Mouse (Mus musculus): ENCODE measurements around the gene Ckb. TPM values are rescaled to one million over a fixed set of nuclear protein-coding genes. Genes with fewer than 3 reads are reported as not detected.
"Not testable (repeated sequence)": the region's sequence is repeated elsewhere in the genome, so short reads cannot be mapped to it uniquely, and the experiment has no call there.

The Ckb gene
- polyA plus RNA-seq, 1 experiment from 2014 or later: 266 TPM

DNA sequence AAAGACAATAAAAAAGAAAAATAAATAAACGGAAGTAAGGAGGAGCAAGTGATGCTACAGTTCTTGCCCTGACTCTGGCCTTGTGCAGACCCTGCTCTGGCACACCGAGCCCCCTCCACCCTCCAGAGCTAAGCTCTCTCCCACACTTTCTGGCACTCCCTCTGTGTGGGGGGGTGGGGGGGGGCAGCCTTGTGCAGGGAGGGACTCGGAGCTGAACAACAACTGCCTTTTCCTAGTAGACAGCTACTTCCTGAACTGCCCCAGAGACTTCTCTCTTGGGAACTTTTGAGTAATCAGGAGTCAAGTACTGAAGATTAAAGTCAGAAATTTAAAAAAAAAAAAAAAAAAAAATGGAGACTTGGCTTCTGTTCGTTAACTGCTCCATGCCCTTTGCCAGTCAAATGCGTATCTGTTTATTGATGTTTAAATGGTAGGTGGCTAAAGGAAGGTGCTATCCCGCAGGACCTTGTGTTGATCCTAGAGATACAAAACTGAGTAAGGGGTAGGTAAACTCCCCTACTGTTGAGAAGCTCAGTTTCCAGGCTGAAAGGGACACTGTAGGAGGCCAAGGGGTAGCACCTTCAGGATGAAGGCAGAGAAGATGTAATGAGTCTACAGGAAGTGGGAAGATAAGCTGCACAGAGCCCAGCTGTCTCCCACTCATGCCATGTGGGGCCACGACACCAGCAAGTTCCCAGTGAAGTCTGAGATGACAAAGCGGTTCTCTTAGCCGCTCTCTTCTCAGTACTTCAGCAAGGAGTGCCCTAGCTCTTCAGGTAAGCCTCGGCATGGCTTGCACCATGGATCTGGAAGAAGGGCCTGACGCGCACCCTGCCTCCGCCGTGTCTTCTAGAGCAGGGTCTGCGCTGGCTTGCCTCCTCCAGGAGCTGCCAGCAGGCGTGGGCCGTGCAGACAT is 8.7 kb downstream of the Ckb start:
- Histone ChIP-seq H3K9me3 (ENCODE audit: control insufficient read depth, low read length) (no peaks in the 10 kb centered on the region), H3K27ac (replicated peaks in 1 of 2; ENCODE audit: control insufficient read depth in 1 of 2, insufficient read depth in 1 of 2, low read depth in 2 of 2, low read length in 2 of 2) (peak overlapping the region; percentile 70 to 81), H3K9ac (ENCODE audit: low read length) (peak overlapping the region; percentile 46; the same call in 1 of the 2 replicates), H3K4me2 (ENCODE audit: low read length) (peak overlapping the region; percentile 18), H3K4me3 (ENCODE audit: control insufficient read depth in 1 of 2, insufficient read depth in 1 of 2, low read depth in 1 of 2, low read length in 2 of 2) (no peak overlapping the region), H3K27me3 (ENCODE audit: control insufficient read depth, insufficient read depth, low read length) (no peaks in the 10 kb centered on the region), H3K4me1 (ENCODE audit: control insufficient read depth in 2 of 2, insufficient read depth in 2 of 2, low read length in 2 of 2) (peaks cover 20 to 34% of the 10 kb centered on the region in 2 experiments), H3K36me3 (ENCODE audit: control insufficient read depth, insufficient read depth, low read length) (peaks cover 26% of the 10 kb centered on the region)
- ATAC-seq (ENCODE audit: insufficient number of reproducible peaks, insufficient read depth, low FRiP score, low read depth): no peak
- WGBS: 44% methylated on average over 17 of the region's 17 CpGs

DNA sequence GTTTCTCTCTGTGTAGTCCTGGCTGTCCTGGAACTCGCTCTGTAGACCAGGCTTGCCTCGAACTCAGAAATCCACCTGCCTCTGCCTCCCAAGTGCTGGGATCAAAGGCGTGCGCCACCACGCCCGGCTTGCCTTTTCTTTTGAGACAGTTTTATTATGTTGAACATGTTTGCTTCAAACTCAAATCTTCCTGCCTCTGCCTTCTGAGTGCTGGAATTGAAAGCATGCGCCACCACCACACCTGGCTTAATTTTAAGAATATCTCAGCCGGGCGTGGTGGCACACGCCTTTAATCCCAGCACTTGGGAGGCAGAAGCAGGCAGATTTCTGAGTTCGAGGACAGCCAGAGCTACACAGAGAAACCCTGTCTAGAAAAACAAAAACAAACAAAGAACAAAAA is 10.6 kb downstream of the Ckb start:
- not testable (repeated sequence) for H3K27ac ChIP-seq (replicated peaks in 1 of 2; ENCODE audit: control insufficient read depth in 1 of 2, insufficient read depth in 1 of 2, low read depth in 2 of 2, low read length in 2 of 2); H3K9me3 ChIP-seq (ENCODE audit: control insufficient read depth, low read length); H3K4me3 ChIP-seq (ENCODE audit: control insufficient read depth in 1 of 2, insufficient read depth in 1 of 2, low read depth in 1 of 2, low read length in 2 of 2); H3K27me3 ChIP-seq (ENCODE audit: control insufficient read depth, insufficient read depth, low read length); H3K9ac ChIP-seq (ENCODE audit: low read length); H3K4me2 ChIP-seq (ENCODE audit: low read length); ATAC-seq (ENCODE audit: insufficient number of reproducible peaks, insufficient read depth, low FRiP score, low read depth)
- peaks cover 20 to 33% of the 10 kb centered on the region in 2 experiments for H3K4me1 ChIP-seq (ENCODE audit: control insufficient read depth in 2 of 2, insufficient read depth in 2 of 2, low read length in 2 of 2)
- WGBS: 96% methylated on average over 11 of the region's 11 CpGs
- peaks cover 37% of the 10 kb centered on the region for H3K36me3 ChIP-seq (ENCODE audit: control insufficient read depth, insufficient read depth, low read length)

DNA sequence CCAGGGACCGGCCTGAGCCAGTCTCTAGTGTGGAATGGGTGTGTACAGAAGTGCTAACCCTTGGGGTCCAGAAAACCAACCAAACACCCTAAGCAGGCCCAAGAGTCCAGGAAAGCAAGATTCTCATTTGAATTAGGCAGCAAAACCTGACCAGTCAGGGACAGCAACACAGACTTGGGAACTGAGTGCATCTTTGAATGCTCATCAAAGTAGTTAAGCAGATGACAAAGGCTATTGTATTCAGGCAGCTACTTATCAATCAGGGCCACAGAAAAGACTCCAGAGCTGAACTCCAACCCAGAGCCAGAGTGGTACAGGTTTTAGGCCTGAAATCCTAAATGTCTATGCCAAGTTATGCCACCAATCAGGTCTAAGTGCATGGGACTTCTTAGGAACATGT is 11.5 kb downstream of the Ckb start:
- ATAC-seq (ENCODE audit: insufficient number of reproducible peaks, insufficient read depth, low FRiP score, low read depth): no peak
- Histone ChIP-seq H3K36me3 (ENCODE audit: control insufficient read depth, insufficient read depth, low read length) (peaks cover 46% of the 10 kb centered on the region), H3K27me3 (ENCODE audit: control insufficient read depth, insufficient read depth, low read length) (no peaks in the 10 kb centered on the region), H3K27ac (replicated peaks in 1 of 2; ENCODE audit: control insufficient read depth in 1 of 2, insufficient read depth in 1 of 2, low read depth in 2 of 2, low read length in 2 of 2) (no peak overlapping the region), H3K4me3 (ENCODE audit: control insufficient read depth in 1 of 2, insufficient read depth in 1 of 2, low read depth in 1 of 2, low read length in 2 of 2) (no peak overlapping the region), H3K4me2 (ENCODE audit: low read length) (no peak overlapping the region), H3K4me1 (ENCODE audit: control insufficient read depth in 2 of 2, insufficient read depth in 2 of 2, low read length in 2 of 2) (peaks cover 15 to 24% of the 10 kb centered on the region in 2 experiments; a peak in 3 of 4 replicates), H3K9me3 (ENCODE audit: control insufficient read depth, low read length) (no peaks in the 10 kb centered on the region), H3K9ac (ENCODE audit: low read length) (no peak overlapping the region)
- WGBS: 91% methylated on average over 1 of the region's 1 CpGs

GRCm38 (mm10) chr12:111659331-111659730 is 12.8 kb downstream of the Ckb start:
- Histone ChIP-seq H3K9me3 (ENCODE audit: control insufficient read depth, low read length) (no peaks in the 10 kb centered on the region), H3K4me1 (ENCODE audit: control insufficient read depth in 2 of 2, insufficient read depth in 2 of 2, low read length in 2 of 2) (peaks cover 6 to 12% of the 10 kb centered on the region in 2 experiments; a peak in 3 of 4 replicates), H3K27me3 (ENCODE audit: control insufficient read depth, insufficient read depth, low read length) (no peaks in the 10 kb centered on the region), H3K9ac (ENCODE audit: low read length) (no peak overlapping the region), H3K4me3 (ENCODE audit: control insufficient read depth in 1 of 2, insufficient read depth in 1 of 2, low read depth in 1 of 2, low read length in 2 of 2) (no peak overlapping the region), H3K36me3 (ENCODE audit: control insufficient read depth, insufficient read depth, low read length) (peaks cover 59% of the 10 kb centered on the region), H3K4me2 (ENCODE audit: low read length) (no peak overlapping the region), H3K27ac (replicated peaks in 1 of 2; ENCODE audit: control insufficient read depth in 1 of 2, insufficient read depth in 1 of 2, low read depth in 2 of 2, low read length in 2 of 2) (no peak overlapping the region)
- ATAC-seq (ENCODE audit: insufficient number of reproducible peaks, insufficient read depth, low FRiP score, low read depth): no peak
- 97% methylated on average over 4 of the region's 4 CpGs for WGBS

DNA sequence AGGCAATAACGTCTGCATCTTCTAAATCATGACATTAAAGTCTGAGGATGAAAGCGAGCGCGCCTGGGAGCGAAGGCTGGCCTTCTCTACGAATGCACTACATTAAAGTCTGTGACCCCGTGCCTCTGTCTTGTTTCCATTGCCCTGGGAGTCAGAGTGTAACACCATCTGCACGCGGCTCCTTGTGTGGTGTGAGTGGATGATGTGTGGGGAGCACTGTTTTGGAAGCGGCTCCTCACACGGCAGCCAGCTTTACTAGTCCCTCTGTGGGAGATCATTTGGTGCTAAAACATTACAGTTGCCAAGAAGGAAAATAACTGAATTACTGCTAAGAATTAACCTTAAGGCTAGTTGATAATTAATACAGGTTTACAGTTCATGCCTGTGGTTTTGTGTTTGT is 16.4 kb downstream of the Ckb start:
- Histone ChIP-seq H3K4me1 (ENCODE audit: control insufficient read depth in 2 of 2, insufficient read depth in 2 of 2, low read length in 2 of 2) (no peaks in the 10 kb centered on the region), H3K27me3 (ENCODE audit: control insufficient read depth, insufficient read depth, low read length) (no peaks in the 10 kb centered on the region), H3K9me3 (ENCODE audit: control insufficient read depth, low read length) (no peaks in the 10 kb centered on the region), H3K4me2 (ENCODE audit: low read length) (no peak overlapping the region), H3K36me3 (ENCODE audit: control insufficient read depth, insufficient read depth, low read length) (peaks cover 79% of the 10 kb centered on the region), H3K4me3 (ENCODE audit: control insufficient read depth in 1 of 2, insufficient read depth in 1 of 2, low read depth in 1 of 2, low read length in 2 of 2) (no peak overlapping the region), H3K27ac (replicated peaks in 1 of 2; ENCODE audit: control insufficient read depth in 1 of 2, insufficient read depth in 1 of 2, low read depth in 2 of 2, low read length in 2 of 2) (no peak overlapping the region), H3K9ac (ENCODE audit: low read length) (no peak overlapping the region)
- 92% methylated on average over 11 of the region's 11 CpGs for WGBS
- no peak for ATAC-seq (ENCODE audit: insufficient number of reproducible peaks, insufficient read depth, low FRiP score, low read depth)

DNA sequence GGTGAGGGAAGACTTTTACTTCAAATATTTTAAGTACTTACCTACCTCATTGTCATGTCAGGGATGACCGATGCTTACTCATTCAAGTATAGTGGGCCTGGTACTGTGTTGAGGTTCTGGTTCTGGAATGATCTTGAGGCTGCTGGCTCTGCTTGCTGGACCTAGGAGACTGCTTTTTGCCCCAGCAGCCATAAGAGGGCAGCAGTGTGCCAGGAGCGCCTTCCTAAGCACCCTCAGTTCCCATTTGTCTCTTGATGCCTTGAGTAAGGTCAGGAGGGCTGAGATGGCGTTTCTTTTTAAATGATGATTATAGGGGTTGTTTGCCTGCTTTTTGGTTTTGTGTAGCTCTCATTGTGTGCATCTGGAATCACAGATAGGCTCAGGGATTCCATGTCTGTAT is 18.7 kb downstream of the Ckb start:
- Histone ChIP-seq H3K27me3 (ENCODE audit: control insufficient read depth, insufficient read depth, low read length) (no peaks in the 10 kb centered on the region), H3K4me1 (ENCODE audit: control insufficient read depth in 2 of 2, insufficient read depth in 2 of 2, low read length in 2 of 2) (no peaks in the 10 kb centered on the region), H3K27ac (replicated peaks in 1 of 2; ENCODE audit: control insufficient read depth in 1 of 2, insufficient read depth in 1 of 2, low read depth in 2 of 2, low read length in 2 of 2) (no peak overlapping the region), H3K9me3 (ENCODE audit: control insufficient read depth, low read length) (no peaks in the 10 kb centered on the region), H3K36me3 (ENCODE audit: control insufficient read depth, insufficient read depth, low read length) (peaks cover 84% of the 10 kb centered on the region), H3K4me2 (ENCODE audit: low read length) (no peak overlapping the region), H3K9ac (ENCODE audit: low read length) (no peak overlapping the region), H3K4me3 (ENCODE audit: control insufficient read depth in 1 of 2, insufficient read depth in 1 of 2, low read depth in 1 of 2, low read length in 2 of 2) (no peak overlapping the region)
- no peak for ATAC-seq (ENCODE audit: insufficient number of reproducible peaks, insufficient read depth, low FRiP score, low read depth)
- WGBS: 38% methylated on average over 3 of the region's 3 CpGs

- peaks cover 88% of the 10 kb centered on the region for H3K36me3 ChIP-seq (ENCODE audit: control insufficient read depth, insufficient read depth, low read length)
- H3K27me3 ChIP-seq (ENCODE audit: control insufficient read depth, insufficient read depth, low read length): no peaks in the 10 kb centered on the region
- H3K4me1 ChIP-seq (ENCODE audit: control insufficient read depth in 2 of 2, insufficient read depth in 2 of 2, low read length in 2 of 2): no peaks in the 10 kb centered on the region
- WGBS: 85% methylated on average over 3 of the region's 3 CpGs
- no peak overlapping the region for H3K9ac ChIP-seq (ENCODE audit: low read length)
- no peaks in the 10 kb centered on the region for H3K9me3 ChIP-seq (ENCODE audit: control insufficient read depth, low read length)
- H3K4me2 ChIP-seq (ENCODE audit: low read length): no peak overlapping the region
- H3K4me3 ChIP-seq (ENCODE audit: control insufficient read depth in 1 of 2, insufficient read depth in 1 of 2, low read depth in 1 of 2, low read length in 2 of 2): no peak overlapping the region
- ATAC-seq (ENCODE audit: insufficient number of reproducible peaks, insufficient read depth, low FRiP score, low read depth): no peak
- no peak overlapping the region for H3K27ac ChIP-seq (replicated peaks in 1 of 2; ENCODE audit: control insufficient read depth in 1 of 2, insufficient read depth in 1 of 2, low read depth in 2 of 2, low read length in 2 of 2)
Measured at GRCm38 (mm10) chr12:111652953-111653352, 19.2 kb downstream of the Ckb start.

All from heart, embryonic 14.5 days (tissue).